Mouse (Mus musculus) B cell, adult 2 months (primary cell): ENCODE results near the gene Cyb561.

Source experiments
- DNase-seq, 2 experiments: peaks; one replicate each; pipeline ENCODE4 v3.0.0; 2022

The Cyb561 gene

GRCm38 (mm10) chr11:105920098-105920785, 32.9 kb downstream of the Cyb561 start:
- no peak for DNase-seq

- no peak for DNase-seq
Observed at GRCm38 (mm10) chr11:105913580-105913979, 39.6 kb downstream of the Cyb561 start.

- peak; percentile 78 to 81 for DNase-seq
Observed at GRCm38 (mm10) chr11:105911592-105912375, 41.4 kb downstream of the Cyb561 start.

- DNase-seq: no peak
Observed at GRCm38 (mm10) chr11:105911149-105911548, 42.0 kb downstream of the Cyb561 start.

- DNase-seq: no peak
Observed at GRCm38 (mm10) chr11:105909617-105910016, 43.5 kb downstream of the Cyb561 start.

- DNase-seq: no peak
Observed at GRCm38 (mm10) chr11:105908926-105909325, 44.2 kb downstream of the Cyb561 start.

GRCm38 (mm10) chr11:105907381-105907780, 45.8 kb downstream of the Cyb561 start:
- no peak for DNase-seq

GRCm38 (mm10) chr11:105905529-105906213, 47.5 kb downstream of the Cyb561 start:
- DNase-seq: no peak

- DNase-seq: no peak
Observed at GRCm38 (mm10) chr11:105902956-105903355, 50.2 kb downstream of the Cyb561 start.

- peak in 1 of 2 experiments; percentile 7 for DNase-seq
Observed at GRCm38 (mm10) chr11:105901501-105901900, 51.6 kb downstream of the Cyb561 start.

- no peak for DNase-seq
Observed at GRCm38 (mm10) chr11:105899151-105899550, 54.0 kb downstream of the Cyb561 start.

- no peak for DNase-seq
Observed at GRCm38 (mm10) chr11:105887281-105887680, 65.9 kb downstream of the Cyb561 start.

- no peak for DNase-seq
Observed at GRCm38 (mm10) chr11:105885558-105885957, 67.6 kb downstream of the Cyb561 start.
